Mouse (Mus musculus) hematopoietic stem cell, adult 5-6 weeks (primary cell): ENCODE data around the gene Gprin3. TPM values are rescaled to one million over a fixed set of nuclear protein-coding genes. Genes with fewer than 3 reads are reported as not detected.
"Not testable (repeated sequence)": the region's sequence is repeated elsewhere in the genome, so short reads cannot be mapped to it uniquely, and the experiment has no call there.

Source experiments
- ATAC-seq, 2 experiments: fragments of 125-278 bp in 1 of 2; replicated peaks in 1 of 2; 2 replicates each; pipeline ENCODE4 v1.8.0; 2016 to 2017; ENCODE audit warnings: inconsistent platforms in 2 of 2, mild to moderate bottlenecking in 2 of 2, moderate number of reproducible peaks in 2 of 2, low read depth in 1 of 2, moderate TSS enrichment in 1 of 2; ENCODE audit not compliant: low FRiP score in 2 of 2, poor library complexity in 2 of 2, severe bottlenecking in 2 of 2, insufficient read depth in 1 of 2, low TSS enrichment in 1 of 2
- total RNA-seq: library from RNA; stranded (forward); fragments of 172-1452, 232-1000 nt; gene quantifications from 2 replicates; pipeline ENCODE4 v1.2.3, GENCODE M21; 2017

Gprin3 gene
- total RNA-seq, 1 experiment from 2014 or later = 1.6 TPM

DNA sequence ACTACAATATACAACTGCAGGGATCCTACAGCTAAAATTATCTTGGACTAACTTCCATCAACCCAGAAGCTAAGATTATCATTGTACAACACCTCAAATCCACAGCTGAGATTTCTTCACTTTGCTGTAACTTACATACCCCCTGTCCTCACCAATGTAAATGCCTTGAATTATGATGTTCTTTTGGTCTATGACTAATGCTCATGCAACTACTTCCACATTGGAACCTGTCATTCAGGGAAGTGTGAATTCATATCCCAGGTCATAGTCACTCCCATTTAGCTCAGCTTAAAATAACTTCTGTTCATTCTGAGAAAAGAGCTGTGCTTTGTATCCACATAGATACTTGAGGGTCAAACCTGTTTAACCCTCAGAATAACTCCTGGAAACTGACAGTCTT is 60.8 kb downstream of the Gprin3 start:
- ATAC-seq = no peak

DNA sequence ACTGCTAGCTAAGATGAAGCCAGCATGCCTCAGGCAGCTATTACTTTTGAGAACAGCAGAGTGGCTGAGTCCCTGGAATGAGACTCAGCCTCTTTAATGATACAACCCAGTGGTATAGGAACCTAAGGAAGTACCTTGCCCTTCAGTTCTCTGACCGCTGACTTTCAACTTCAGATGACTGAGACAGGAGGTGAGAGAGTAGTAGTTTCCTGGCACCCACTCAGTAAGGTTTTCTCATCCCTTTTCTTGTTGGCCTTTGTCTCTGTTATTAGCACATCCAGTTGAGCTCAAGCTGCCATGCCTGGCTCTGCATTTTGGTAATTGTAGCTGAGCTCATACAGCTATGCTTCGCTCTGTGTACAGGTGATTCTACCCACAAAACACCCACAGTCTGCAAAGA is 62.8 kb downstream of the Gprin3 start:
- ATAC-seq = no peak

DNA sequence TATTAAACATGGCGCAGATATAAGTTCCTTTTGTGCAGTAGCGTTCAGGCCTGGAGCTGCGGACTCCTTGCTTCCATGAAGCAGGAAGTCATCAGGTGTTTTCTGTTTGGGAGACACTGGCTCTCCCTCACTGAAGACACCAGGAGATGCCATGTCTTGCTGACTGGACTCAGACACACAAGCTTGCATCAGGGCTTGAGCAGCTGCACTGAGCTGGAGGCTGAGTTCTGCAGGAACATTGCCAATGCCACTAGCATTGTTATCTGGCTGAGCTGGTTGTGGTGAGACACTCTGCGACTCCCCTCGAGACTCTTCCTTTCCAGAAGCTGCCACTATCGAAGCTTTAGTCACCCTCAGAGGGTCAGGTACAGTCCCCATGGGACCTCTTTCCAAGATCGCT is 71.2 kb downstream of the Gprin3 start:
- no peak for ATAC-seq

DNA sequence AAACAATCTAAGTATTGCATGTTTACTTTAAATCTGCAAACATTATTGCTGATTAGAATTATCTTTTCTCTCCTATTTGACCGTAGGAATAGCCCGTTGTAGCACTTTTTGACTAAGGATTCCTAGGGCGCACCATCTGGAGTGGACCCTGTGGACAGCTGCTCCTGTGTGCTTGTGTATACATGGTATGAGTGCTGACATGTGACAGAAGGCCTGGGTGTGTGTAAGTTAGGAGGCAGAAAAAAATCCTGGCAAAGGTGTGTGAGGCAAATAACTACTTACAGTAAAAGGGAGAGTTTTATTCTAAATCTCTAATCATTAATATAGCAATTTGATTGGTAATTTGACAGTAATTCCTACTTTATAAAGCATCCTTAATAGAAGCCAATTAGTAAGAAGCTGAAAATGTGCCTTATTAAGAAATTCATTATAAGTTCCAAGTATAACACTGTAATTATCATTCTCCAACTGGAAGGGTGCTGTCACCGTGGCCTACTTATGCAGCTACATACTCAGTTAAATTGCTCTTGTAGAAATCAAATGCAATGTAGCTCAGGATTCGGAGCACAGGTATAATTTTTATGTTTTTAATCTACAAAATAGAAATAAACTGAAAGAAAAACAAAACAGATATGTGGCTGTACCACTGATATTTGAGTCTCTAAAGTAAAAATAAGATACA is 74.8 kb downstream of the Gprin3 start:
- no peak for ATAC-seq

DNA sequence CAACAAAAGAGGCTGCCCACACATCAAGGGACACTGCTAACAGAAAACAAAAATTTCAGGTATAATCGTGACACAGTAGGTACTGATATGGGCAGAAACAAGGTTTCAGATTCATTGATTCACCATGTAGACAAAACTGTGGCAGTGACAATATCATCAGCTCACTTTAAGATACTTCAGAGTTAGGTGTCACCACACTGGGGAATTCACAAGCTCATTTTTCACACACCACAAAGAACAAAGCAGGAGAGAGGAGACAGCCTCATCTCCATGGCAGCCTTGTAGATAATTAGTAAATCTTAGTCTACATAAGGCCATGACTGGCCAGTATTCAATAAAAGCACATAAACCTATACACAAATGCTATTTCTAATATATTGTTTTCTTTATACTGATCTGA is 77.4 kb downstream of the Gprin3 start:
- no peak for ATAC-seq

DNA sequence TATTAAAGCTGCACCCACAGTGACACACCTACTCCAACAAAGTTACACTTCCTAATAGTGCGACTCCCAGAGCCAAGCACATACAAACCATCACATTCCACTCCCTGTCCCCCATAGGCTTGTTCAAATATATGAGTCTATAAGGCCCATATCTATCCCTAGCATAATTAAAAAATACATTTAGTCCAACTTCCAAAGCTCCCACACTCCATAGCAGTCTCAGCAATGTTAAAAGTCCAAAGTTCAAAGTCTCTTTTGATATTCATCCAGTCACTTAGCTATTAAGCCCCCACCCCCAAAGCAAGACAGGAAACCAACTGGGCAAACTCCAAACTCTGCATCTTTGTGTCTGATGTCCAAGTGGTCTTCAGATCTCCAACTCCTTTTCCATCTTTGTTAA is 84.9 kb downstream of the Gprin3 start:
- no peak for ATAC-seq

DNA sequence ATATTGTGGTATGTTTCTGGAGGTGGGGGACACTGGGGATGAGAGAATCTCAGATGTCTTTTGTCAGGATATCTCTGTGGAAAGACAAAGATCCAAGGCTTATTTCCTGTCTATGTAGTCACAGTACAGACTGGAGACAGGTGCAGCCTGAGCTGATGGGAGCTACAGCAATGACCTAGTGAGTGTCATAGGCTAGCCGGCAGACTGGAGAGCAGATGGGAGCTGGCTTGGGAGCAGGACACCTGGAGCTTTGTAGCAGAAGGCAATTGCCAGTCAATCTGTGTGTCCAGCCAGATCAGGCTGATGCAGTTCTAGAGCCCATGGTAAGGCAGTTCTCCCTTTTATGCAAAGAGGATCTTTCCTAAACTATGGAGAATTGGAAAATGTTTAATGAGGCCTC is 97.8 kb downstream of the Gprin3 start:
- ATAC-seq = no peak

DNA sequence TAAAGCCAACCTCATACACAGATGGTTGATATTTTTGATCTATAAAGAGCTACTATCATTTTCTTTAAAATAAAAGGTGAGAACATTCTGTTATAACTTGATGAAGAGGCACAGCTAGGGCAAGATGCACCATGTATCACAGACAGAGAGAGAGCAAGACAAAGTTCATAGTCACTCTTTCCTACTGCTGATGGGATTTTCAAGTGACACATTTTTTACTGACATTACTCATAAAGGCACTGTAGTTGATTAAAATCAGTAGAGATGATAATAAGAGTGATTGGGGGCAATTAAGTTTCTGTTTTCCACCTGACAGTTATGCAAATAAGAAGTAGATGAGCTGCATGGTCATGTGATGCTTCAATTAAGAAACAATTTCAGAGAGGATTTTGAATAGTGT is 110.2 kb downstream of the Gprin3 start:
- no peak for ATAC-seq

DNA sequence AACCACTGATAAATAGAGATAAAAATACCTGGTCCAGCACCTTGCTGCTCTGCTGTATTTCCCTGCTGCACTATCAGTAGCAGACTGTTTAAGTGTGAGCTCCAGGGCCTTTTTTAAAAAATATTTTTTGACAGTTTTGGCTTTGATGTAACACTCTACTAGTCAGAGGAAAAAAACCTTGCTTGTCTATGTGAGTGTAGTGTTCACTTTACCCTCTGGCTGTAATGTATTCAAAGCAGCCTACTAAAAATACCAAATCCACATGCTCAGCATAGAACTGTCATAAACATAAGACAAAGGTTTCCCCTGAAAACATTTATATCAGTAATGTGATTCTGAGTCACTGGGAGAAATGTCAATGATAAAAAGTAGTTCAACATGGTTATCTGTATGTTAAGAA is 111.0 kb downstream of the Gprin3 start:
- ATAC-seq = no peak

DNA sequence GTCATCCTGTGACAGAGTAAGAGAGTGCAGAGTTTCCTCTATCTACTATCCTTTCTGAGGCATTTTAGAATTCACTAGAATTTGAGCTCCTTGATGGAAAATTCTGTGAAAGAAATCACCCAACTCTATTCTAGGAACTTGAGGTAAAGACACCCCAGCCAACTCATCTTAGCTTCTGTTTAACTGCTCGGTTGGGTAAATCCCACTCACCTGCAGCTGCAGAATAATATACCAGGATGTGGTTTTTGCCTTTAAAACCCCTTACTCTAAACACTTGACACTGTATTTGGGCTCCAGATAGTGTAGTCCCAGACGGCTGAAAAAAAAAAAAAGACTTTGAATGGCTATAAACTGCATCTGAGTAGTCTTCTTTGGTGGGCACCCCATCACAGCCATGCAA is 112.9 kb downstream of the Gprin3 start:
- no peak for ATAC-seq

DNA sequence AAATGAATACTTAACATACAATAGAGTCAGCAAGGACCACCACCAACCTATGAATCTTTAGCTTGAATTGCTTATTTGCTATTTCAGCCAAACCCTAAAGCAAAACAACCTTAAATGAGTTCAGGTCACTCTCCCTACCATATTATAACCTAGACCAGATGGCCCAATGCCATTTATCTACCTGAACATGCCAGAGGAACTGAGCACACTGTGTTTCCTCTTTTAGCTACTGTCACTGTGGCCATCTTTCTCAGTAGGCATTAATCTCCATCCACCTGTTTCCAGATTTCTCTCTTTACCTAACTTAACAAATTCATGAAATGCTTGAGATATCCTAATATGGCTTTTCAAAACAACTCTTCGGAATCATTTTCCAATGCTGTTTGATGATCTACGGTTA is 114.9 kb downstream of the Gprin3 start:
- no peak for ATAC-seq

DNA sequence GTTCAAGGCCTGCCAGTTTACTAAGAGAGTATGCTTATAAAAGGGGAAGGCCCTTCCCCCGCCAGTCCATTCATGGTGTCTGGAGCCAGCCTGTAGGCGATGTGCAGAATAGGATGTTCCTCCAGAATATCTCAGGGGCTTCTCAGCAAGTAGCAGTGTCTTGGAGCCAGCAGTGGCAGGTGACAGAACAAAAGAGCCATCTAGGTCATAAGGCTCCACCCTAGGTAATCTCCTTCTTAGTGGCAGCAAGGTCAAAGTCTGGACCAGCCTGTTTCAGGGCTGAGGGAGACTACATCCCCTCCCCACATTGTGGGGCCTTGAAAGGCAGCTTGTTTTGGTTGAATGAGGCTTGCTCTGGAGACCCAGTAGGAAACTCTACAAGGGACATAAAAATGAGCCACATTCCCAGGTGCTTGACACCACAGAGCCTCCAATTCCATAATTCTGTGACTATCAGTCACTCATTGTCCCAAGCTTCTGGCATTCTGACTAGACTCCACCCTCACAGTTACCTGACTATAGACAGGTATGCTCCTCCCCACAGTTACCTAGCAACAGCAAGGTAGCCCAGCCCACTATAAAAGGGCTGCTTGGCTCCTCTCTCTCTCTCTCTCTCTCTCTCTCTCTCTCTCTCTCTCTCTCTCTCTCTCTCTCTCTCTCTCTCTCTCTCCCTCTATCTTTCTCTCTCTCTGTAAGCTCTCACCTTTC is 121.7 kb downstream of the Gprin3 start:
- not testable (repeated sequence) for ATAC-seq

DNA sequence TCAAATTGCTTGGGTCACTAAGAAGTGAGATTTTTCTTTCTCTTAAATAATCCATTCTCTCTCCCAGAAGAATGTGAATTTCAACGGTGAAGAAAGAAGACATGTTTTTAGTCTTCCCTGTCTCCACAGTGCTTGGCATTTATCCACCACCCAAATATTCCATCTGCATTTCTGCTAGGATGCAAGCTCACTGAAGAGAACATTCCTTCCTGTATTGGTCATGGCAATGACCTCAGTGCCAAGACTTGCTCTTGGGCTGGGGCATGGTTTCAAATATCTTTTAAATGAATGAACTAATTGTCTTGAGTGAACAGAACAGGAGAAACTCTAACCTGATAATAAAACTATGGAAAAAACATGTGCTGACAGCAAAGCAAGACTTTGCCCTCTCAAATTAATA is 123.1 kb downstream of the Gprin3 start:
- ATAC-seq = no peak

Other genes starting within 250 kb of the Gprin3 start
- 26.4 and 27.7 TPM in 2 replicates for gene Tigd2, start 217.4 kb downstream of the Gprin3 start, total RNA-seq